Mouse (Mus musculus) liver, adult (tissue): ENCODE results near the gene Ednra.

Experiments used
- GATA4 ChIP-seq: IDR thresholded peaks from 2 replicates; pipeline ENCODE4 v1.6.1; 2014; ENCODE audit warnings: mild to moderate bottlenecking, low read length; ENCODE audit not compliant: insufficient replicate concordance

Ednra gene

GRCm38 (mm10) chr8:77724046-77724930, at the start of gene Ednra:
Gene Ednra (minus strand): TSS chr8:77724464.
- no peak for TF ChIP-seq GATA4

- no peak for TF ChIP-seq GATA4
Measured at GRCm38 (mm10) chr8:77773831-77774230, 49.6 kb upstream of the Ednra start.

GRCm38 (mm10) chr8:77773256-77773655, 49.0 kb upstream of the Ednra start:
- no peak for TF ChIP-seq GATA4

DNA sequence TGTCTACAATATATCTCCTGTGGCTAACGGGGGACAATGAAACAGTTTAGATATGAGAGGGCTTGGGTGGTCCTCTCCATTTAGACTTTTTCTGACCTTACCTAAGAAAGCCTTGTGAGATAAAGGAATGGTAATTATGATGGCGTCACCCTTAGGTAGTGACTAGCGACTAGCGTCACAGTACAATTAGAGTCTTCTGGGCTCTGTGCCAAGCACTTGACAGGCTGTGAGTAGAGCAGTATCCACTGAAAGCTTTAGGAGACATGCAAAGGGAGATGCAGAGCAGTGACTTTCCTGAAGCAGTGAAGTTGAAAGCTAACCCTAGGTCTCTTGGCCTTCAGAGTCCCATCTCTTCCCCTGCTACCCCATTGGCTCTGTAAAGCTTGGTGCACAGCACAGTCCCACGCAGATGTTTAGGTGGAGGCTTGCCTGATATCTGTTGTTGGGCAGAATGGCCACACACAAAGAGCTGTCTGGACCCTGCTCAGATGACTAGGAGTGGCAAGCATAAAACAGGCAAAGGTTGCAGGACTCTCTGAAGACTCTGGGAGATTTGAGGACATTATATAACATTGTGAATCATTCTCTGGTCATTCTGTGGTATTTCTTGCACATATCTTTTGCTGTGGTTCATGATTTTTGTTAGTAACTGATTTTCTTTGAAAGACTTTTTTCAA, 48.1 kb upstream of the Ednra start:
- TF ChIP-seq GATA4: no peak

- no peak for TF ChIP-seq GATA4
Measured at GRCm38 (mm10) chr8:77770966-77771365, 46.7 kb upstream of the Ednra start.

DNA sequence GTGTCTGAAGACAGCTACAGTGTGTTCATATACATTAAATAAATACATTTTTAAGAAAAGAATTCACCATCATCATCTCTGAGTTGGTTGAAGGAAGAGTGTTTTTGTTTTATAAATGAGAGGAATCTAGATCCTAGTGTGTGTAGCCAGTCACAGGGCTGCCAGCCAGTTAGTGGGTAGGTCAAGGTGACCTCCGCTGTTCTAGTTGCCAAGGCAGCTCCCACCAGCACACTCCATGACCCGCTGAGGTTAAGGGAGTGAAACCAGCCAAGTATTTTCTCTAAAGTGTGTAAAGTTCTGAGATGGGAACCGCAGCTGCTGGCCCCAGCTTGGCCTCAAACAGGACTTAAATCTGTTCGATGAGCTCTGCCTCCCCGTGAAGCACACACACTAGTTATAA, 44.7 kb upstream of the Ednra start:
- no peak for TF ChIP-seq GATA4

DNA sequence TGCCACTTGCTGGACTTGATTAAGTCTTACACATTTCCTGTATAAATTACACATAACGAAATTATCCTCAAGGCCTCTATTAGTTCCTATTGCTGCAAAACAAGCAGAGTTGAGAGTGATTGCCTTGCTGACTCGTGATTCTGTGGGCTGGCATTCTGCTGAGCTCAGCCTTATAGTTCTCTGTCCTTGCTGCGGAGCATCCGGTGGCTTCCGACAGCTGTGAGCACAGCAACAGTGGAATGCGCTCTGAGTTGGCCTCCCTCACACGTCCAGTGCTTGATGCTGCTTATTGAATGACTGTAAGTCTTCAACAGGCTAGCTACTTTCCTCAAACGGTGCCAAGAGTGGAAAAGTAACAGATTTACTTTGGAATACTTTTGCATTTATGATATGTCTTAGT, 40.0 kb upstream of the Ednra start:
- TF ChIP-seq GATA4: no peak

- TF ChIP-seq GATA4: no peak
Measured at GRCm38 (mm10) chr8:77762967-77763366, 38.7 kb upstream of the Ednra start.

DNA sequence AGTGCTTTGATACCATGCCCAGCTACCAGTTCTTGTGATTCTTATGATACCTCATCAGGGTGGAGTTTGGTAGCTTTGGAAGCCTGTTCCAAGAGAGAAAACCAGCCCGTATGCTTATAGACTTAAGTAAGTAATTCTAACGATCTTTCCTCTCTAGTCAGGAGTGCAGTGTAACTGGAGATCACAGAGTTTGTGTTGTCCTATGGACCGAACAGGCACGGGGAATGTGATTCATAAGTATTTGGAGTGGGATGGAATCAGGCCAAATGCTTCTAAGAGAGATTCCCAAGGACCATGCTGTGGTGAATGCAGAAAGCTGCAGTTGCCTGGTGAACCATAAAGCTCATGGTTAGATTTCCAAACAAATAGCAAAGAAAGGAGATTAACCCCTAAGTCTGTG, 31.2 kb upstream of the Ednra start:
- no peak for TF ChIP-seq GATA4

DNA sequence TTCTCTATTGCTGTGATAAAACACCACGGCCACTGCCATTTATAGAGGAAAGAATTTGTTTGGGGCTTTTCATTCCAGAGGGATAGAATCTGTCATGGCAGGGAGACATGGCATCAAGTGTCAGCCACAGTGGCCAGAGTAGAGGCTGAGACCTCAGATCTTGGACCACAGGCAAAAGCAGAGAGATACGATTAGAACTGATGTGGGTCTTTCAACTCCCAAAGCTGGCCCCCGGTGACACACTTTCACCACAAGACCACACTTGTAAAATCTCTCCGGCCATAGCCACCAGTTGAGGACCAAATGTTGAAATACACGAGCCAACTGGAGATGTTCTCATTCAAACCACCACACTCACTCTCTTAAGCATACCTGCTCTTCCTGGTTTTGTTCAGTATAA, 29.5 kb upstream of the Ednra start:
- no peak for TF ChIP-seq GATA4

- no peak for TF ChIP-seq GATA4
Measured at GRCm38 (mm10) chr8:77752041-77752440, 27.8 kb upstream of the Ednra start.

- no peak for TF ChIP-seq GATA4
Measured at GRCm38 (mm10) chr8:77750407-77750806, 26.1 kb upstream of the Ednra start.

DNA sequence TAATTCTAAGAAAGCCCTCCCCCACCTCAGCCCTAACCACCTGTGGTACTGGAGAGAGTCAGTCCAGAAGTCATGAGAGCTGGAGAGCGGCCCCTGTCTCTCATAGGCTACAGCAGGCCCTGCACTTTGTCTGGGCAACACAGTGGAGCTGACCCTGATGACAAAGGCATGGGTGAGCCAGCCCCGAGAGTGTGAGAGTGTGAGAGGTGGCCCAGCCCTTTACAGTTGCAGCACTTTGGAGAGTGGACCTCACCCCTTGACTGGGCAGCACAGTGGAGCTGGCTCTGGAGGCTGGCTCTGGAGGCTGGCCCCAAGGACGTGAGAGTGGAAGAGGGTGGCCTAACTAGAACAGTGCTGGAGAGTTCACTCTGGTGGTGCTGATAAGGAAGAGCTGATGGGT, 20.2 kb upstream of the Ednra start:
- no peak for TF ChIP-seq GATA4

GRCm38 (mm10) chr8:77742395-77742794, 18.1 kb upstream of the Ednra start:
- TF ChIP-seq GATA4: no peak

- no peak for TF ChIP-seq GATA4
Measured at GRCm38 (mm10) chr8:77741050-77741777, 16.9 kb upstream of the Ednra start.

GRCm38 (mm10) chr8:77738419-77738818, 14.2 kb upstream of the Ednra start:
- no peak for TF ChIP-seq GATA4
